Mouse (Mus musculus): ENCODE measurements around the gene Otop3. TPM values are rescaled to one million over a fixed set of nuclear protein-coding genes. Genes with fewer than 3 reads are reported as not detected.

Otop3 gene
- total RNA-seq, 4 experiments from 2014 or later = not detected

DNA sequence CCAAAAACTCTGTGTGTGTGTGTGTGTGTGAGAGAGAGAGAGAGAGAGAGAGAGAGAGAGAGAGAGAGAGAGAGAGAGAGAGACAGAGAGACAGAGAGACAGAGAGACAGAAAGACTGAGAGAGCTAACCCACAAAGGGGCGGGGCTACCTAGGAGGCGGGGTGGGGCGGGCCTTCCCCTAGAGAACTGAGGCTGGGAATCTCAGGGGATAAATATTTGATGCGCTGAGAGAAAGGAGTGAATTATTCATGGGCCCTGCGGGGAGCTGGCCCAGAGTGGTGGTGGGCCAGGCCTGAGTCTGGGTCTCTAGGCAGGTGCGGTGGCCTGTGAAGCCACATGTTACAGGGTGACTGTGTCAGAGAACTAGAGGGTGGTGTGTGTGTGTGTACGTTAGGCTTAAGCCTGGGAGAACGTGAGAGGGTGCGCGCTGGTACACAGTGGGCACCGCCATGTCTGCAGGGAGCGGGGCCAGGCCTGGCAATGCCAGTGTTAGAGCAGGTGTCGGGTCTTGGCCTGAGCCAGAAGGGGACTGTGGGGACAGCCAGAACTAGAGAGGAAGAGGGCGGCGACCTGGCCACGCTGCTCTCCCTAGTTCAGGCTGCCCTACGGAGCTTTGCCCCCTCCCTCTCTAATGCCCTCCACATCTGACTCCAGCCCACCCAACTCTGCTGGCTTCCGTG is 14.7 kb upstream of the Otop3 start:
- DNase-seq = no peak

DNA sequence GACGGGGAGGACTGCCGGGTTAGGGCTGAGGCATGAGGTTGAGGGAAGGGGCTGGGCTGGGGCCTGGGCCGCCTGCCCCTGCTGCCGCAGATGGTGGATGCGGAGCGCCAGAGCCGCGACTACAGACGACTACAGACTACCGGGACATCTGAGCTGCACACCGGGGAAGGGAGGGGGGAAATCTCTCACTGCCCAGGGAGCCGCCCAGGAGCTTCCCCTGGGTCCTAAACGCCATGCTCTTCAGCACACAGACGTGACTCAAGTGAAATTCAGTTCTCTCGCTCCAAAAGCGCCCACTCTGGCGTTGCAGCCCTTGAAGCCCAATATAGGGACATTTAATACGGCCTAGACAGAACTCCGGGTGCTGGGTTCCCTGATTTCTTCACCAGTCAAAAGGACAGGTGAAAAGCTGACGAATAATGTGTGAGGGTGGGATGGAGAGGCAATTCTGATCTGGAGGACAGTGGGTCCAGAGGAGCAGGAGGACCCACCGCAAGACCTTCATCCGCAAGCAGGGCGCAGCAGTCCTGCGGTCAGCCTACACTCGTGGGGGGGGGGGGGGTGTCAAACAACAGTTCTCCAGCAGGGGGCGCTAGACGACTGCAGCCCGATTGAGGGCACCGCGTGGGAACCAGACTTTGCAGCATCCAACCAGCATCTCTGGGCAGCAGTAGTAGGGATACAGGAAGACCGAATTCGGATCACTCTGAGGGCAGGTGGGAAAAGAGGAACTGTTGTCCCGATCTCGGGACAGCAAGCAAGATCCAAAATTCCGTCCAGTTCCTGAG is 12.4 kb upstream of the Otop3 start, which contains the start of gene Ush1g:
TSS of gene Ush1g (minus strand) at position 136 of the 788 bp plus-strand sequence.
- DNase-seq = no peak

DNA sequence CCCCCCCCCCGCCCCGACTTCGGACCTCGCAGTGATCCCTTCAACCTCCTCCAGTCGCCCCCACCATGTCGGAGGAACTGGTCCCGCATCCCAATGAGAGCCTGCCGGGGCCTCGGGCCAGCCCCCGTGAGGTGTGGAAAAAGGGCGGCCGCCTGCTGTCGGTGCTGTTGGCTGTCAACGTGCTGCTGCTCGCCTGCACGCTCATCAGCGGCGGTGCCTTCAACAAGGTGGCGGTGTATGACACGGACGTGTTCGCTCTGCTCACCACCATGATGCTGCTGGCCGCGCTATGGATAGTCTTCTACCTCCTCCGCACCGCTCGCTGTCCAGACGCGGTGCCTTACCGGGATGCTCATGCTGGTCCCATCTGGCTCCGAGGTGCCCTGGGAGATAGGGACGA is 11.2 kb upstream of the Otop3 start:
- DNase-seq = no peak

DNA sequence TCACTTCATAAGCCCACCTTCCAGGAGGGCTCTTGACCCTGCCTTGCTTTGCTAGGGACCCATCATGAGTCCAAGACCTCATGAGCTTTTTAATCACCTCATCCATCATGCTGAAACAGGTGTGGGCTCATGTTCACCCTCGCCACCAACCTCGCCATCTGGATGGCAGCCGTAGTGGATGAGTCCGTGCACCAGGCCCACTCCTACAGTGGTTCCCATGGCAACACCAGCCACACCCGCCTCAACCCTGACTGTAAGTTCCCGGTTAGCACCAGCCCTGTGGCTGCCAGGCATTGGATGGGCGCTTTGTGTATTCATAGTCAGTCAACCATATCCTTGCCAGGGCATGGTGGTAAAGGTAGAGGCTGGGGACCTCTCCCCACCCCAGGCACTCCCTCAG is 7.8 kb upstream of the Otop3 start:
- DNase-seq = no peak

DNA sequence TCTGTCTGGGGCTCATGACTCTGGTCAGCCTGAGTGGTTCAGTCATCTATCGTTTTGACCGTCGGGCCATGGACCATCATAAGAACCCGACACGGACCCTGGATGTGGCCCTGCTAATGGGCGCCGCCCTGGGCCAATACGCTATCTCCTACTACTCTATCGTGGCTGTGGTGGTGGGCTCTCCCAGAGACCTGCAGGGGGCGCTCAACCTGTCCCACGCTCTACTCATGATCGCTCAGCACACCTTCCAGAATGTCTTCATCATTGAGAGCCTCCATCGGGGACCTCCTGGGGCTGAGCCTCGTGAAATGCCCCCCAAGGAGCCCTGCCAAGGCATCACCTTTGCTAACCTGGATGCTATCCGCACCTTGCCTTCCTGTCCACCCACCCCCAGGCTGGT is 5.2 kb upstream of the Otop3 start:
- DNase-seq = no peak

DNA sequence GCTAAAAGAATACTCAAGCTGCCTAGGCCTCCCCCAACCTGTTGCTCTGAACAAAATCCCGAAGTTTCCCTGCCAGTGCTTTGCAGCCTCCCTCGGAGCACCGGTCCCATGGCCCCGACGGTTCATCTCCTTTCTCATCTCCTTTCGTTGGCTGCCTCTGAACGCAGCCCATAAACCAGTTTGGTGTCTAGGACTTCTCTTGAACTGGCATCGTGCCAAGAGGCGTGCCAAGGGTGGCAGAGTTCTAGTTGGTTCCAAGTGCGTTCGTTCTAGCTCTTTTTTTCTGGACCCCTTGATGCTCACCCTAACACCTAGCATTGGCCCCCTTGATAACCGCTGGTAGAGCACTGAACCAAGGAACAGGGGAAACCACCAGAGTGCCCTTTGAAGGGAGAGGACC is 692 bp downstream of the Otop3 start:
- DNase-seq = no peak

DNA sequence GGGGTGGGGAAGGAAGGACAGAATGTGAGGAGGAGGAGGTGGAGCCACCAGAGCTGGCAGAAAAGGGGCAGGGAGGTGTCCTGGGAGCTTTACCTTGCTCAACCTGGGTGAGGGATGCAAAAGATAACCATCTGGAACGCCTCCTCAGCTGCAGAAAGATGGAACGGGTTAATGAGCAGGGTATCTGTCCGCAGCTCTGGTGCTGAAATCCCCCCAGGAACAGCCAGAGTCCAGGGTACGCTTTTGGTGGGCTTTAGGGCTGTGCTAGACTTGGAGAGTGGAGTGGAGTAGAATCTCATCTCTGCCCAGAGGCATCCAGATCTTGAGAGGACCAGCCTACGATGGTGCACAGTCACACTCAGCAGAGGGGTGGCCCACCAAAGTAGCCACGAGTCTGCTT is 1.6 kb downstream of the Otop3 start:
- DNase-seq = no peak

DNA sequence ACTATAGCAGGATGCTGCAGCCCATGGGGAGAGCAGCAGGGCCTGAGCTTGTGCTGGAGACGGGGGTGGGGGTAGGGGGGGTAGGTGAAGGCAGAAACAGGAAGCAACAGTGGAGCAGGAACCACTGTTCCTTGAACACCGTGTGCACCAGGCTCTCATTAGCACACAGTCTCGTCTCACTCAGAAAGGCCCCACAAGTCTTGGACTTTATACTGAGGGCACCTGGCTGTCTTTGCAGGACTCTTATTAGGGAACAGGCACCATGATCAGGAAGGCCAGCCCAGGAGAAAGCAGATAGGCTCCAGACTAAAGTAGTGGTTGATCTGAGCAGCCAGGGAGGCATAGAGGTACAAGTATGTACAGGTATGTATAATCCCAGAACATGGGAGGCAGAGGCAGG is 2.8 kb downstream of the Otop3 start:
- no peak for DNase-seq

DNA sequence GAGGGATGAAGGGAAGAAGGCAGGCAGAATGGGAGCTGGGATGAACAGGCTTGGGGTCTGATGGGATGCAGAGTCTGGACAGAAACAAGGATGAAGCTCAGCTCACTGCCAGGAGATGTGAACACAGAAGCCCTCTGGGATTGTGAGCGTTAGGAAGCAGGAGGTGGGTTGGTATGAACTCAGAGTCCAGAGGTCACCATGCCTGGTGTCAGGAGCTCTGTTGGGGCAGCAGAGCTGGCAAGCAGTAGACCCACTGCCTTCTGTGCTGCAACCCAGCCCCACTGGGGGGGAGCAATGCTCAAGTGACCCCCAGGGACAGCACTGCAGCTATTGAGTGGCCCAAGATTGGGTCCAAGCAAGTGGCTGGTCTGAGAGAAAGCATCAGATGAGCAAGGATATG is 3.3 kb downstream of the Otop3 start:
- DNase-seq = no peak

DNA sequence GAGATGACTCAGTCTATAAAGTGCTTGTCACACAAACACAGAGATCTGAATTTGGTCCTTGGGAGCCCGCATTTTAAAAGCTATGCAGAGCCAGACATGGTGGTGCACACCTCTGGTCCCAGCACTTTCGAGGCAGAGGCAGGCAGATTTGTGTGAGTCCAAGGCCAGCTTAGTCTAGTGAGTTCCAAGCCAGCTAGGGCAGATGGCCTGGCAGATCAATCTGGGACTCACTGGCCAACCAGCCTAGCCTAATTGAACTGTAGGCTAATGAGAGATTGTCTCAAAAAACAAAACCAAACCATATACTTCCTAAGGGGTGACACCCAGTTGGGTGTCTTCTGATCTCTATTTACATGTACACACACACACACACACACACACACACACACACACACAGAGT is 6.7 kb downstream of the Otop3 start:
- no peak for DNase-seq

DNA sequence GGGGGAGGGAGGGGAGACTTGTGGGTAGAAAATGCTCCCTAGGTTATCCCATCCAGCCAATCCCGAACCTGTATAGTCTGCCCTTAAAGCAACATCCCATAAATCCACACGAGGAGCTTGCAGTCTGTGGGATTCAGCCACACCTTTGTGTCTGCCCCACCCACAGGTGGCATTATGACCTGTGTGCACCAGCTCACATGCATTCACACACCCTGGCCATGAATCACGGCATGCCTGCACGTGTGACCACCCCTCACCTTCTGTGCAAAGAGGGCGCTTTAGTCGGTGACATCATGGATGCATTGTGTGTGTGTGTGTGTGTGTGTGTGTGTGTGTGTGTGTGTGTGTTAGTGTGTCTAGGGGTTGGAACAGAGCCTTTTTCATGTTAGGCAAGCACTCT is 7.3 kb downstream of the Otop3 start:
- no peak for DNase-seq

DNA sequence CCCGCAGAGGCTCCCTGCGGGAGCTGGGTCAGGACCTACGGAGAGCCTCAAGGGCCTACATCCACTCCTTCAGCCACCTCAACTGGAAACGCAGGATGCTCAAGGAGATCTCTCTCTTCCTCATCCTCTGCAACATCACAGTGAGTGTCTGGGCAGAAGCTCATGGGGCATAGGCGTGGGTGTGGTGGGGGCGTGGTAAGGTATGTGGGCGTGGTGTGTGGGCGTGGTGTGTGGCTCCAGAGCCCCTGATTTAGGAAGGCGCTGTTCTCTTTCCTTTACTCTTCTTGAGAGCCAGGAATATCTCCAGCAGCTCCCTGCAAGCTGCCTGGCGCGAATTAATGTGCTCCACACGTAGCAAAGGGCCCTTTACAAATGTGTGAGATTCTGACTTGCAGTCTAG is 10.4 kb downstream of the Otop3 start:
- no peak for DNase-seq

DNA sequence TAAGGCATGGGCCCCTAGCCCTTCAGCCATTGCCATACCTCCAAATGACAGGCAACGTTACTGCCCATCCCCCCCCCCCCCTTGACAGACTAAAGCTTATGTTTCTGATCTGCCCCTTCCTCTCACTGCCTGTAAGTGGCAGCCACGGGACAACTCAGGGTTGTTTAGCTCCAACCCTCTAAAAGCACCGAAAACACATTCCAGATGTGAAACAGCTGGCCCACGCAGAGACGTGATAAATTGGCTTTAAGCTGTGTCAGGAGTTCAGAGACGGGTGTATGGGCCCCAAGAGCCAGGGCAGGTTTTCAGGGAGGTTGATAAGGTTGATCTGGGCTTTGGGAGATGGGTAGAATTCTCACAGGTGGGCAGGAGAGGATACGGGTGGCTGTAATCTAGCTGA is 11.0 kb downstream of the Otop3 start:
- DNase-seq = no peak

DNA sequence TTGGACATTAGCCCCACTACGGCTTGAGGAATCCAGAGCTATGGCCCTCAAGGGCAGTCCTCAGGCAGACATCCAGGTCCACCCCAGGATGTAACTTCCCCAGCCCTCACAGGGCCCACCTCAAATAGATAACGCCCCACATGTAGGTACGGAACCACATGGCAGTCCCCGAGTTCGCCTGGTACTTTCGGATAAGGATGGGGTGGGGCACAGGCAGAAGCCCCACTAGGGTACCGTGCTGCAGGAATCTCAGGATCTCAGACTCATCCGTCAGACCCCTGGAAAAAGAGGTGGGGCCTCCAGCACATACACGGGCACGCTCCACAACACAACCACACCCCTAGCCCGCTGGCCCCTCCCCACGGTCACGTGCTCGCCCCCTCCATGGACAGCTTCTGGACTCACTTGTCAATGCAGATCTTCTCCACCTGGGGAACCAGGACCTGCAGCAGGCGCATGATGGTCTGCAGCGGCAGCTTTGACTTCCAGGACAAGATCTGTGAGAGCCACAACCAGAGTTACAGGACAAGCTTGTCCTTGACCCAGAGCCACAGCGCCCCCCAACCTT is 14.2 kb downstream of the Otop3 start:
- DNase-seq = no peak

DNA sequence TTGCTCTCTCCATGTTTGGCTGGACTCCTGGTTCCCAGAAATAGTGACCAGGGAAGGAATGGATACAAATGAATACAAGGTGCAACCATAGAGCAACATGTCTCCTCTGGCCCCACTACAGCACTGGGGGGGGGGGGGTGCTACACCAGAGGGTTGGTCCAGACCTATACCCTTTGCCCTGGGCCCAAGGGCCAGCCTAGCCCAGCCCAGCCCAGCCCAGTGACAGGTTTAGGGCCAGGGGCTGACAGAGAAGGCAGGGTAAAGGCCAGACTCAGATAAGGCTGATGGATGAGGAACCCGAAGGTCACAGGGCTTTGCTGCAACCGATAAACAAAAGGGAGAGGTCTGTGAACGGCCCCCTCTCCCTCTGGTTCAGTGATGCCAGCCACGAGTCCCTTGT is 15.4 kb downstream of the Otop3 start:
- no peak for DNase-seq

DNA sequence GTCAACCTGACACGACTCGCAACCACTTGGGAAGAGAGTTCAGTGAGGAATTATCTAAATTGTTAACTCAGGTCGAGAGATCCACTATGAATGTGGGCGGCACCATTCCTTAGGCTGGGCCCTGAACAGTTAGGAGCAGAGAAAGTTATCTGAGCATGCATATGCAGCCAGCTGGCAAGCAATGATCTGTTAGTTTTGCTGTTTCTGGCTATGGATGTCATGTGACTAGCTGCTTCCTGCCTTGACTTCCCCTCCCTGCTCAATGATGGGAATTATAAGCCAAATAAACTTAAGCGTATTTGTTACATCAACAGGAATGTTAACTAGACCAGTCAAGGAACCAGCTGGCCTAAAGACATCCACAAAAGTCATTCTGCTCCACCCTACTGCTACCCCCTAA is 18.8 kb downstream of the Otop3 start:
- DNase-seq = no peak

DNA sequence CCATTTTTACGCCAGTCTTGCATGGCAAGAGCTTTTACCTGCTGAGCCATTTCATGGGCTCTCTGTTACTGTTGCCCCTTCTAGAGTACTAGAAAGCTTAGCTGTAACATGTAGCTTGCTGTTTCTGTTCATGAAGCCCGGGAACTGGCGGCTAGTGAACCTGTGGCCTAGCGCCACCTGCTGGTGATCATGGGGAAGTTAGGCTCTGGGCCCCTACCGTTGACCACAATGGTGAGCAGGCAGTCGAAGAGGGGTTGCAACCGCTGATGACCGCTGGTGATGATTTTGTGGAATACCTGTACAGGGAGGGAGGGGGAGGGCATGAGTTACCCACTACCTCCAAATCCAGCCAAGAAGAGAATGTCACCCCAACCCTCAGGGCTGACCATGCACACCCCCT is 19.7 kb downstream of the Otop3 start:
- DNase-seq = no peak

DNA sequence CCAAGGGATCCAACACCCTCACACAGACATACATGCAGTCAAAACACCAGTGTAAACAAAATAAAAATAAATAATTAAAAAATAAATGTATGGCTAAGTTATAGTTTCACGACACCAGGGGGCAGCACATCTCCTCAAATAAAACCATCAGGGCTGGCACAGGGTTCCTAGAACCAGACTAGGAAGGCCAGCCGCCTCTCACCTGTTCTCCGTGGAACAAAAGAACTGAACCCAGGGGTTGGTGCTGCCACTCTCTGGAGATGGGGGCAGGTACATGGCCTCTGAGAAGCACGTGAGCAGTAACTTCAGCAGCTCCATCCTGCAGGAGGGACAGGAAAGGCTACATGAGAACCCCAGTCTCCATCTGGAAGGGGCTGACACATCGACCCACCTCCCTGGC is 23.9 kb downstream of the Otop3 start:
- peak; percentile 41 for DNase-seq

DNA sequence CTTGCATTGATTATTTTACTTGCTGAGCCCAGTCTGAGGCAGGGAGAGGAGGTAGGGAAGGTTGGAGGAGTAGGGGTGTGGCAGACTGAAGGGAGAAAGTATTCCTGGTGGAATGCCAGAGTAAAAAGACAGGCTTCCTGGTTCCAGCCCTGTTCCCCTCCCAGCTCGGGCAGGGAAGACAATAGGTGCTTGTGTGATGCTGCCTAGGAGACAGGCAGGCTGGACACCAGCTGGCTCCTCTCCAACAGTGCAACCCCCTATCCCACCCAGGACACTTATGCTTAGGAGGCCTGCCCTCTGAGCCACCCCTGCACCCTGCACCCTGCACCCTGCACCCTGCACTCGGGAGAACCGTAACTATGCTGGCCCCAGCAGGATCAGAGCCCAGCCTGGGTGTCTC is 24.8 kb downstream of the Otop3 start:
- no peak for DNase-seq

DNA sequence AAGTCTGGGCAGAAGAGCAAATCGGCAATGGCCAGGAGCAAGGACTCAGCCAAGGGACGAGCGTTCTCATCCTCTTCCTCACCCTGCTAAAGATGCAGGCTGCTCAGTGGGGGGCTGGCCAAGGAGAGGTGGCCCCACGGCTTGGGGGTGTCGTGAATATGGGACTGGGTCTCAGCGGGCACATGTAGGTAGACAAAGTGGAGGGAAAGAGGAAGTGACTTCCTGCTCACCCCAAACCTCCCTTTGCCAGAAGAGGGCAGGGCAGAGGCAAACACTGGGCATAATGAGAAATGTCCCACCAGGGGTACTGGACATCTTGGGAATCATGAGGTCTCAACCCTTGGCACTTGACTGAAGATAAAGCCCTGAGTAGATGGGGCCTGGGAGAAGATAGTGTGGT is 25.2 kb downstream of the Otop3 start:
- no peak for DNase-seq

DNA sequence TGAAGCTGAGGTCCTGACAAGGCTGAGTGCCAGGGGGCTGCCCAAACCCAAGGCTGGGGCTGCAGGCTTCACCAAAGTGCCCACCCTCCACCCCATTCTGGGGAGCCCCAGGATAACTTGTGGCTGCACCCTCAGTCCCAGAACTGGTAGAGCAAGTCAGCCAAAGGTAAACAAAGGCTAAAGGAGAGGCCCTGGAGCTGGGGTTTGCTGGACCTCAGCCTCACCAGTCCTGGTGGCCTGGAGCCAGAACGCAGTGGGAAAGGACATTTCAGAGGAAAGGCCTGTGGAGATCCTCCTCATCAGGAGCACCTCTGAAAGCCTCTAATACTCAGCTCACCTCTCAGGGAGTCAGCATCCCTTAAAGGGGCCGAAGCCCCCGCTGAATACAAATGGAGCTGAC is 29.6 kb downstream of the Otop3 start:
- no peak for DNase-seq

DNA sequence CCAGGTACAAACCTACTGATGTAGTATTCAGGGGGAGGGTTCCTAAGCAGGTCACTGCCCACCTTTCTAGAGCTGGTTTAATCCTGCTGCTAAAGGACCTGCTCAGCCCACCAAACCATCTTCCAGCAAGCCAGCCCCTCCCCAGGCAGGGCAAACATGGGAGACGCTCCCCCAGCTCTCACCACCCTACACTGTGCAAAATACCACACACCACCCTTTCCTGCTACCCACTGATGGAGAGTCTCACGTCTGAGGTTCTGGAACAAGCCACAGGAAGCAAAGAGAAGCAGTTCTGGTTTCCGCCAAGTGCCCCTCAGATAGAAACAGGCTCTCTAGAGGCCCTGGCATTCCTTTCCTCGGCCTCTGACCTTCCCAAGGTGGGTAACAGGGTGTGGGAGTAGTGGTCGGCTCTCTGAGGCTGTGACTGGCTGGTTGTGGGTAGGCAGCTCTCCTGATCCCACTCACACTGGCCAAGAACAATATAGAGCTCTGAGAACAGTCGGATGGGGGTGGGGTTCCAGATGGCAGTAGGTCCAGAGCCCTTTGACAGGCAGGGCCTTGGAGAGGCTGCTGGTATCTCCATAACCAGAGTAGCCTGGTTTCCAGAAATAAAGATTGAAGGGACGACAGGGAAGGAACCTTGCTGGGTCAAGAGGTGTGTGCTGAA is 31.6 kb downstream of the Otop3 start:
- no peak for DNase-seq

DNA sequence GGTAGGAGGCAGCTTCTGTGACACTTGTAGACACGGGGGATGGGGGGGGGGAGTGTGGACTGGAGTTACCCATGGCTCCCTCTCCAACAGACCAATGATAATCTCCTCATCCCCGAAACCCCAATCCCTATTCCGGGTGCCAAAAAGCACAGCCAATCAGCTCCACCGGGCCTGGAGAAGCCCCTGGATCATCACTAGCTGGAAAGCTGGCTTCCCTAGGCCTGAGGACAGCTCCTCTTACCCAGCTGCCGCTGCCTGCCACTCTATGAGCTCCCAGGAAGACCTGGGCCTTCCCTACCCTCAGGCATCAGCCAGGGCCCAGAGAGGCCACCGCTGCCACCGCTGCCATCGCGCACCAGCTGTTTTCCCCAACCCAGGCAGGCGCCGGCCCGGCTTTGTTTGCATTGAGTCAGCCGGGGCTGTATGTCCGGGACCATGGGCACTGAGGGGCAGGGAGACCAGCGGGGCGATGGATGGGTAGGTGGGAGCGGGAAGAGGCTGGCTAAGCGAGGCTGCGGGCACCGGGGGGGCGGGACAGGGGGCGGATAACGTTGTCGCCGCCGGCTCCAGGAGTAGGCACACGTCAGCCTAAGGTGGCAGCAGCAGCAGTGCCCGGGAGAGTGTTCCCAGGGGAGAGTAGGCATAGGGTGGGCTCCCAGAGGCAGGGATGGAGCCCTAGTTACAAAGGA is 32.3 kb downstream of the Otop3 start:
- DNase-seq = no peak

Data from adrenal gland, adult 8-10 months (tissue).